Mouse (Mus musculus) liver, postnatal 0 days (tissue): ENCODE data around the gene Celf5. TPM values are rescaled to one million over a fixed set of nuclear protein-coding genes. Genes with fewer than 3 reads are reported as not detected.

Source experiments
- ATAC-seq: fragments of 200-750 bp; cut with Nextera tagmentation; 2 replicates; pipeline ENCODE4 v1.8.0; 2017; ENCODE audit warnings: mild to moderate bottlenecking, moderate library complexity
- DNase-seq: peaks from one replicate; pipeline ENCODE4 v3.0.0-alpha.2; 2016
- H3K27ac ChIP-seq: fragments of 300-500 bp; sonication (generic); 2 replicates; pipeline ENCODE4 v1.5.1; 2014; ENCODE audit warnings: antibody characterized with exemption, moderate library complexity, mild to moderate bottlenecking, low read depth
- H3K27me3 ChIP-seq: fragments of 300-500 bp; sonication (generic); 2 replicates; pipeline ENCODE4 v1.6.1; 2014; ENCODE audit warnings: low read length, control low read depth, mixed read lengths; ENCODE audit not compliant: insufficient read depth
- H3K36me3 ChIP-seq: fragments of 300-500 bp; sonication (generic); replicated peaks from 2 replicates; pipeline ENCODE4 v1.6.1; 2014; ENCODE audit warnings: mild to moderate bottlenecking, control low read depth, low read length, moderate library complexity, mixed read lengths; ENCODE audit not compliant: insufficient read depth
- H3K4me1 ChIP-seq: fragments of 300-500 bp; sonication (generic); 2 replicates; pipeline ENCODE4 v1.6.1; 2014; ENCODE audit warnings: antibody characterized with exemption, mild to moderate bottlenecking, control low read depth; ENCODE audit not compliant: insufficient read depth
- H3K4me2 ChIP-seq: fragments of 300-500 bp; sonication (generic); 2 replicates; pipeline ENCODE4 v1.6.1; 2014; ENCODE audit warnings: low read depth, mild to moderate bottlenecking, low read length, moderate library complexity, mixed read lengths
- H3K4me3 ChIP-seq: fragments of 300-500 bp; sonication (generic); 2 replicates; pipeline ENCODE4 v1.5.1; 2014; ENCODE audit warnings: low read depth, low read length
- H3K9ac ChIP-seq: fragments of 300-500 bp; sonication (generic); replicated peaks from 2 replicates; pipeline ENCODE4 v1.6.1; 2014; ENCODE audit warnings: mild to moderate bottlenecking, moderate library complexity
- H3K9me3 ChIP-seq: fragments of 300-500 bp; sonication (generic); 2 replicates; pipeline ENCODE4 v1.6.1; 2016; ENCODE audit warnings: mild to moderate bottlenecking, control low read depth, low read length, mixed read lengths
- CTCF ChIP-seq: sonication (generic); IDR thresholded peaks from 2 replicates; pipeline ENCODE4 v1.5.1; 2016; ENCODE audit warnings: antibody characterized with exemption, low read depth
- EP300 ChIP-seq: IDR thresholded peaks from 2 replicates; pipeline ENCODE4 v1.6.1; 2016; ENCODE audit warnings: antibody characterized with exemption, low read depth, mild to moderate bottlenecking
- WGBS: fragments of 180-500 bp; shearing (Covaris S2); extraction: QIAGEN DNeasy Blood & Tissue Kit; methylation state at CpG from one replicate; pipeline ENCODE4 v1.1.7; 2014; ENCODE audit not compliant: insufficient replicate concordance; 5-methylcytosine and 5-hydroxymethylcytosine counted together
- polyA plus RNA-seq: library from polyadenylated mRNA; unstranded; fragments of >200 nt; fragmentation: Nextera tagmentation; extraction: Ambion mirVana; gene quantifications from 2 replicates; pipeline ENCODE4 v1.2.1, GENCODE M21; 2015

The Celf5 gene
- polyA plus RNA-seq, 1 experiment from 2014 or later, result not detected

DNA sequence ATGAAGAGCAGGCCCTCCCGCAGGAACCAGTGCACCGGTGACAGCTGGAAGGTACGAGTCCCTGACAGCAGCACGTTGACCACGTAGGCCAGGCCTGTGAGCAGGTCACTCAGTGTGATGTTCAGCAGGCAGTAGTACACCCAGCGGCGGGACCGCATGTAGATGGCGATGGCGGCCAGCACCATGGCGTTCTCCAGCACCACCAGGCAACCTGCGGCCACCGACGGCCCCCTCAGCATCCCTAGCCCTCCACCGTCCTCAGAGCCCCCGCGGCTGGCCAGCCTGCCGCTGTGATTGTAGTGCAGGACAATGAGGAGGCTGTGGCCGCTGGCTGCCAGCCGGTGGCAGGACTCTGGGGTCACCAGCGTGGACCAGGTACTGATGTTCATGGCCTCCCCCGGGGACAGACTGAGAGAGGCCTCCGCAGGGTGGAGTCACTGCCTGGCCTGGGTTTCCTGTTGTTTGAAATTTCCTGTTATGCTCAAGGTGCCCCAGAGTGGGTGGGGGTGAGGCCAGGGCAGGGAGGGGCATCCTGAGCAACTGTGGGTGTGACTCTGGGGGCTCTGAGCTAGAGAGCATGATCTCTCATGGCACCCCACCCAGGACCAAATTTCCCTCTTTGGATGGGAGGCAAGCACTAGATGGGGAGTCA lies 16.9 kb upstream of the Celf5 start:
- Histone ChIP-seq H3K27ac (peak overlapping the region; percentile 80), H3K27me3 (no peaks in the 10 kb centered on the region), H3K9ac (peak overlapping the region; percentile 71), H3K4me2 (peak overlapping the region; percentile 74), H3K9me3 (no peaks in the 10 kb centered on the region), H3K4me3 (peak overlapping the region; percentile 74), H3K4me1 (peaks cover 29% of the 10 kb centered on the region), H3K36me3 (no peaks in the 10 kb centered on the region)
- 37% methylated on average over 23 of the region's 23 CpGs for WGBS
- TF ChIP-seq EP300 (0 out of 2 replicates have a peak, but pooled peaks have one; percentile 26), CTCF (no peak)
- ATAC-seq, result no peak
- DNase-seq, result peak; percentile 66

DNA sequence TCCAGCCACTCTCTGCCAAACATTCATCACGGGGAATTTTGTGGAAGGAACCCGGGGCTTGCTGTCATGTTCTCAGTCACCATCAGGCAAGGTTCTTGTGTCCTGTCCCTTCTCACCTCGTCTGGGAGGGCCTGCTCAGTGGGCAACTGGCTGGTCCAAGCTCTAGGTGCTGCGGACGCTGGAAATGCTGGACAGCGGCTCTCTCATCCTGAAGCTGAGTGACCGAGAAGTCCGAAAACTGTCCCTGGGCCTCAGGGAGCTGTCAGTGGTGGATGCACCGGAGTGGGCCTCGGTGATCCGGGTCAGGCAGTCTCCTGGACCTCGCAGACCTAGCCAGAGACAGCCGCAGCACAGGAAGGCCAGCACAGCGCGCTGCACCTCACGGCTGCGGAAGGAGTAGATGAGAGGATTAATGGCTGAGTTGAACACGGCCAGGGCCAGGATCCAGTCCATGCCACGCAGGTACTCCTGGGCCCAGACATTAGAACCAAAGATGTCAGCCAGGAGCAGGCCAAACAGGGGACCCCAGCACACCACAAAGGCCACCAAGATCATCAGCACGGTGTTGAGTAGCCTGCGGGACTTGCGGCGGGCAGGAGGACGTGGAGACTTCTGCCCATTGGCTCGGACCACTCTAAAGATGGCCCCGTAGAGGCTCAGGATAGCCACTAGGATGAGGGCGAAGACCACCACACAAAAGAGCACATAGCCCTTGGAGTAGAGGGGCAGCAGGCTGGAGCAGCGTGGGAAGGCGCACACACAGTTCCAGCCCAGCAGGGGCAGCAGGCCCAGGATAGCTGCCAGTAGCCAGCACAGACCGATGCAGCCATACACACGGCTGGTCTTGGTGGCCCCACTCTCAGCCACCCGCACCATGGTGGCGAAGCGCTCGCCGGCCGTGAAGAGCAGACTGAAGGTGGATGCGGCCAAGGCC lies 16.1 kb upstream of the Celf5 start:
- peaks cover 32% of the 10 kb centered on the region for H3K4me1 ChIP-seq
- DNase-seq, result no peak
- no peaks in the 10 kb centered on the region for H3K27me3 ChIP-seq
- H3K9me3 ChIP-seq, result no peaks in the 10 kb centered on the region
- peak; percentile 37; the same call in 1 of the 2 replicates for TF ChIP-seq CTCF
- TF ChIP-seq EP300, result no peak
- peak overlapping the region; percentile 74 for H3K4me3 ChIP-seq
- no peak for ATAC-seq
- 54% methylated on average over 38 of the region's 38 CpGs for WGBS
- H3K9ac ChIP-seq, result peak overlapping the region; percentile 71
- H3K4me2 ChIP-seq, result peak overlapping the region; percentile 74
- H3K27ac ChIP-seq, result peak overlapping the region; percentile 80
- no peaks in the 10 kb centered on the region for H3K36me3 ChIP-seq

DNA sequence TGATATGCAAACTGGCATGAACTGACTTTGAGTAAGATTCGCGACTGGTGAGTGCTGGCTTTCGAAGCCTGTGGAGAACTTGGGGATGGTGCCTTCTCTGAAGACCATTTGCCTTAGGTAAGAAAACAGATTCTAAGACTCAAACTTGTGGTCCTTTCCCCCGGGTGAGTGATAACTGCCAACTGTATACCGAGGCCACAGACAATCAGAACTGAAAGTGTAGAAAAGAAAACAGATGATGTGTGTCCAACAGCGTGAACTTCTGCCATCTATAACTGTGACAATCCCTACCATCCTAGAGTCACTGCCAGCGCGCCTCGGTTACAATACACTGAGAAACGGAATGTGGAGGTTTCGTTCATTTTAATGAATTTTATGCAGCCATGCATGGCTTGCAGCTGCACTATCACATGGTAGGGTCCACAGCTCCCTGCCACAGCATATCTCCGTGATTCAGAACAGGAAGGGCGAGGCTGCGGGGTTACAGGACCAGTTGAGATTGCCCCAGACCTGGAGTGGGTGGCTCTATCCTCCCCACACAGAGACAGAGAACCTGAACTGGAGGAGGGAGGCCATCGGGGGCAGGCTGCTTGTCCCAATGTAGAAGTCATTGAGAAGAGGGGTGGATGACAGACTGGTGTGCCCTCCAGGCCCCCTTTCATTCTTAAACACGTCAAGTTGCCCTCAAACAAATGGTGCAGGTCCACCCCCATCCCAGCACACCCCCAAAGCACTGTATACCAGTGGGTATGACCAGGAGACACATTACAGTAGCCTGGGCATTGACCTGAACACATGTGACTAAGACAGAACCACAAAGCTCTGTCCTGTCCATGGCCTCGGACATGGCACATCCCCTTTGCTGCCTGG lies 15.1 kb upstream of the Celf5 start:
- ATAC-seq, result no peak
- Histone ChIP-seq H3K9me3 (no peaks in the 10 kb centered on the region), H3K36me3 (peaks cover 6% of the 10 kb centered on the region), H3K4me2 (peak overlapping the region; percentile 74), H3K27me3 (no peaks in the 10 kb centered on the region), H3K27ac (peak overlapping the region; percentile 80), H3K4me1 (peaks cover 28% of the 10 kb centered on the region), H3K9ac (peak overlapping the region; percentile 71), H3K4me3 (peak overlapping the region; percentile 74)
- DNase-seq, result peak; percentile 62
- TF ChIP-seq CTCF (0 out of 2 replicates have a peak, but pooled peaks have one; percentile 2), EP300 (peak; percentile 50; the same call in 1 of the 2 replicates)
- 35% methylated on average over 17 of the region's 17 CpGs for WGBS

DNA sequence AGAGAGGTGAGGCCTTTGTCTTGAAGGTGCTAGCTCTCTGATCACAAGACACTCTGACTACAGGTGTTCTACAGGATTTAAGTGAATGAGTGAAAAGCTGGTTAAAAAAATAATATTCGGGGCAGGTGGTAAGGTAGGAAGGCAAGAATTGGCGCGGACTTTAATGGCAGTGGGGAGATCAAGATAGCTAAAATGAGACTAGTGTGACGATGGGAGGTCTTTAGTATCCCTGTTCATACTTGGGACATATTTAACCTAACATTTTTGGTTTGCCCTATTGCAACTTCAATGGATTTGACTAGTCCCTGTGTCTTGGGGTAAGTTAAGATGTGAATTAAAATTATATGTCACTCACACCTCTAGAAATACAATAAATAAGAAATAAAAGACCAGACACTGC lies 14.5 kb upstream of the Celf5 start:
- H3K9ac ChIP-seq, result peak overlapping the region; percentile 71

DNA sequence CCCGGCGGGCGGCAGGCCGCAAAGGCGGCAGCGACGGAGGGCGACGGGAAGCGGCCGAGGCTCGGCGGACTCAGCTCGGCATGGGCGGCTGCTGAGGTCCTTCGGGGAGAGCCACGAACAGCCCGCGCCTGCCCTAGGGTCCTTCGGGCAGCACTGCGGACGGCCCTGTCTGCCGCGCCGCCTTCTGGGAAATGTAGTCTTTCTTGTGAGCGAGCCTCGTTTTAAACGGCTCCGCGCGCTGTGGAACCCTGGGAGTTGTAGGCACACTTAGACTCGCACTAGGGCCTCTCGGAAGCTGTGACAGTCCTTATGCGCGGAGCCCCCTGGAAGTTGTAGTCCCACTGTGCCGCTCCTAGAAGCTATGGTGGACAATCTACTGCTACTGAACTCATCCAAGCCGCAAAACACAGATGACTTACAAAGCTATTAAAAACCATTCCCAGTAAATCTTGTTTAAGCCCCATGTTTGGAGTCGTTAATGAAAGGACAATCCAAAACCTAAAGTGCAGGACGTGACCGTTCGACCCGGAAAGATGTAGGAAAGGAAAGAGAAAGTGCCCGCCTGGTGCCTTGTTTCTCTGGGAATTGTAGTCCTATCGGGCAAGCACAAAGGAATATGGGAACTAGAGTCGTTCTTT lies 13.9 kb upstream of the Celf5 start, which contains the start of gene Ncln:
Gene Ncln (minus strand): TSS at position 129 of the 638 bp plus-strand sequence.
- Histone ChIP-seq H3K9me3 (no peaks in the 10 kb centered on the region), H3K27ac (peak within 1 kb of the TSS; percentile 80), H3K4me3 (peak within 1 kb of the TSS; percentile 74), H3K4me1 (peaks cover 25% of the 10 kb centered on the region), H3K9ac (peak within 1 kb of the TSS; percentile 89), H3K36me3 (peaks cover 18% of the 10 kb centered on the region), H3K27me3 (no peaks in the 10 kb centered on the region), H3K4me2 (peak within 1 kb of the TSS; percentile 99)
- under 1% methylated on average over 45 of the region's 45 CpGs for whole genome bisulfite sequencing
- peak; percentile 94 for ATAC-seq
- DNase-seq, result peak; percentile 99
- TF ChIP-seq CTCF, result no peak
- TF ChIP-seq EP300, result no peak

More for the DNA sequence above, 14.5 kb upstream of the Celf5 start:
- Histone ChIP-seq H3K9me3 (no peaks in the 10 kb centered on the region), H3K4me1 (peaks cover 25% of the 10 kb centered on the region), H3K27ac (peak overlapping the region; percentile 80), H3K4me3 (peak overlapping the region; percentile 74), H3K36me3 (peaks cover 13% of the 10 kb centered on the region), H3K4me2 (peak overlapping the region; percentile 74), H3K27me3 (no peaks in the 10 kb centered on the region)
- no peak for TF ChIP-seq CTCF
- no peak for TF ChIP-seq EP300
- no peak for ATAC-seq
- no peak for DNase-seq
- WGBS, result 19% methylated on average over 4 of the region's 4 CpGs
